Mouse (Mus musculus) adrenal gland, postnatal 36 days (tissue): ENCODE results near the gene Syngr3. TPM values are rescaled to one million over a fixed set of nuclear protein-coding genes. Genes with fewer than 3 reads are reported as not detected.
"Not testable (repeated sequence)": the region's sequence is repeated elsewhere in the genome, so short reads cannot be mapped to it uniquely, and the experiment has no call there.

Experiments
- DNase-seq, 2 experiments: peaks; one replicate each; pipeline ENCODE4 v3.0.0; 2021; ENCODE audit warnings: mixed read lengths in 1 of 2
- total RNA-seq, 2 experiments: library from RNA; stranded (reverse); gene quantifications; 2 replicates each; pipeline ENCODE4 v1.2.3; 2021

Syngr3 gene
- total RNA-seq, 2 experiments from 2014 or later: 1.7 to 2.0 TPM

- DNase-seq: peak; percentile 98
Observed at GRCm38 (mm10) chr17:24719494-24720222, 29.9 kb upstream of the Syngr3 start.

GRCm38 (mm10) chr17:24718938-24719337, 29.2 kb upstream of the Syngr3 start:
- DNase-seq: not testable (repeated sequence)

- no peak for DNase-seq
Observed at GRCm38 (mm10) chr17:24717943-24718342, 28.2 kb upstream of the Syngr3 start, which contains the start of the genes Rnf151 and Rps2. Gene Rnf151 (minus strand): TSS chr17:24718063. Gene Rps2 (plus strand): TSS chr17:24718116.

- DNase-seq: no peak
Observed at GRCm38 (mm10) chr17:24716166-24716682, 26.5 kb upstream of the Syngr3 start.

GRCm38 (mm10) chr17:24715556-24715955, 25.8 kb upstream of the Syngr3 start:
- DNase-seq: no peak

GRCm38 (mm10) chr17:24708646-24709045, 18.9 kb upstream of the Syngr3 start:
- no peak for DNase-seq

- no peak for DNase-seq
Observed at GRCm38 (mm10) chr17:24707801-24708425, 18.2 kb upstream of the Syngr3 start.

- DNase-seq: peak; percentile 94 to 95
Observed at GRCm38 (mm10) chr17:24706982-24707800, 17.4 kb upstream of the Syngr3 start, which contains the start of gene Tbl3. Gene Tbl3 (minus strand): TSS chr17:24707660.

GRCm38 (mm10) chr17:24705821-24706220, 16.1 kb upstream of the Syngr3 start:
- DNase-seq: no peak

- DNase-seq: no peak
Observed at GRCm38 (mm10) chr17:24701251-24701650, 11.5 kb upstream of the Syngr3 start.

- no peak for DNase-seq
Observed at GRCm38 (mm10) chr17:24699473-24699872, 9.7 kb upstream of the Syngr3 start.

- DNase-seq: no peak
Observed at GRCm38 (mm10) chr17:24698715-24699114, 9.0 kb upstream of the Syngr3 start.

- no peak for DNase-seq
Observed at GRCm38 (mm10) chr17:24697985-24698384, 8.2 kb upstream of the Syngr3 start.

GRCm38 (mm10) chr17:24696011-24696697, 6.4 kb upstream of the Syngr3 start, which contains the start of the genes Gfer and Noxo1:
Gene Gfer (minus strand): TSS chr17:24696156.
Gene Noxo1 (plus strand): TSS chr17:24696234.
- peak; percentile 95 to 97 for DNase-seq

- no peak for DNase-seq
Observed at GRCm38 (mm10) chr17:24695326-24696010, 5.7 kb upstream of the Syngr3 start.

GRCm38 (mm10) chr17:24692385-24692784, 2.6 kb upstream of the Syngr3 start:
- DNase-seq: no peak

- DNase-seq: no peak
Observed at GRCm38 (mm10) chr17:24687599-24687998, 2.2 kb downstream of the Syngr3 start.

GRCm38 (mm10) chr17:24687146-24687595, 2.6 kb downstream of the Syngr3 start:
- peak; percentile 76 to 81 for DNase-seq

GRCm38 (mm10) chr17:24686514-24686913, 3.2 kb downstream of the Syngr3 start:
- peak; percentile 42 to 67 for DNase-seq

GRCm38 (mm10) chr17:24677500-24678080, 12.2 kb downstream of the Syngr3 start:
- DNase-seq: no peak
